Comparison of ENCODE assay signal across 9 mouse cellular contexts in genomic region chr3:135206621-135207020, GRCm38 (mm10). TPM values are rescaled to one million over a fixed set of nuclear protein-coding genes. Genes with fewer than 3 reads are reported as not detected.
DNase-seq lines count a peak whose midpoint lies in the region; ATAC-seq and TF ChIP-seq lines count a peak whose summit lies in the region.
"Had no signal": no experiment of that assay in that cellular context is flagged by ENCODE, and none has a peak within 500 bp of the region (broad histone marks: within the 10 kb centered on the region; RNA-seq: fewer than 3 reads in every experiment).

No protein-coding gene starts in this region.

- CTCF ChIA-PET in Patski (lab: Charles Lee), result no interaction called here

- WGBS in kidney, adult 2 months, result 28% methylated on average over 4 of the region's 4 CpGs
- WGBS in forebrain, embryonic 16.5 days, result 43% methylated on average over 4 of the region's 4 CpGs

- ATAC-seq in Patski, result peak; percentile 58
- peak; percentile 75 for ATAC-seq in forebrain, embryonic 16.5 days
- peak; percentile 94 for ATAC-seq in neutrophil, adult 5-6 weeks (ENCODE audit: extremely low read depth, insufficient number of reproducible peaks, low FRiP score, poor library complexity, severe bottlenecking)

- in situ Hi-C loops in Patski (cut with MboI; ENCODE audit: low pct_unique_long_range_greater_than_20kb), result loop anchor here (5.0 to 10.0 kb wide), 3 partner anchors 492 to 1324 kb away; no protein-coding TSS in a partner anchor

- H3K27ac ChIP-seq in kidney, adult 2 months (ENCODE audit: insufficient read depth, low read depth, low read length), result no peak overlapping the region
- no peak overlapping the region for H3K27ac ChIP-seq in forebrain, embryonic 16.5 days (ENCODE audit: low read length)
- H3K27ac ChIP-seq in left cerebral cortex, adult 2 months, result no peak overlapping the region
- H3K27ac ChIP-seq: limb, embryonic 13.5 days had no signal

- H3K4me1 ChIP-seq in kidney, adult 2 months (ENCODE audit: control insufficient read depth, insufficient read depth, low read length), result no peaks in the 10 kb centered on the region; the same call in 1 of the 2 replicates
- H3K4me1 ChIP-seq in forebrain, embryonic 16.5 days (replicated peaks; ENCODE audit: control insufficient read depth, insufficient read depth, low read length), result 0 out of 2 replicates have a peak, but pooled peaks cover under 1% of the 10 kb centered on the region
- H3K4me1 ChIP-seq: limb, embryonic 13.5 days had no signal

- no peak overlapping the region for H3K4me2 ChIP-seq in forebrain, embryonic 16.5 days (ENCODE audit: low read length)
- H3K4me2 ChIP-seq: limb, embryonic 13.5 days had no signal

- no peaks in the 10 kb centered on the region for H3K27me3 ChIP-seq in kidney, adult 2 months (replicated peaks; ENCODE audit: control insufficient read depth, insufficient read depth, low read length)
- H3K27me3 ChIP-seq in Patski, result no peaks in the 10 kb centered on the region
- H3K27me3 ChIP-seq in forebrain, embryonic 16.5 days (replicated peaks; ENCODE audit: control insufficient read depth, insufficient read depth, low read length), result no peaks in the 10 kb centered on the region
- H3K27me3 ChIP-seq: limb, embryonic 13.5 days had no signal

- intact Hi-C loops in left cerebral cortex, adult 2 months (cut with DNase I), result loop anchor here (1.0 to 5.0 kb wide), 2 partner anchors 552 to 1329 kb away; no protein-coding TSS in a partner anchor

- H3K4me3 ChIP-seq in kidney, adult 2 months (ENCODE audit: insufficient read depth, low read depth, low read length), result no peak overlapping the region
- H3K4me3 ChIP-seq in forebrain, embryonic 16.5 days (replicated peaks; ENCODE audit: low read length), result no peak overlapping the region
- H3K4me3 ChIP-seq in left cerebral cortex, adult 2 months, result no peak overlapping the region
- H3K4me3 ChIP-seq: limb, embryonic 13.5 days had no signal

- TF ChIP-seq POLR2A in kidney, adult 2 months (IDR thresholded peaks at IDR 0.05; ENCODE audit: low read depth, low read length), result no peak

- DNase-seq in kidney, adult 2 months, result peak; percentile 12
- no peak for DNase-seq in kidney, adult 11 months
- peak; percentile 30 for DNase-seq in CD4-positive helper T cell, adult 2 months (ENCODE audit: low read depth, low spot score)
- no peak for DNase-seq in Patski (ENCODE audit: low read depth, low spot score)
- peak in 1 of 2 experiments; percentile 31 for DNase-seq in left cerebral cortex, adult 2 months (ENCODE audit: extremely low spot score in 1 of 2, low spot score in 2 of 2)
- no peak for DNase-seq in urinary bladder, postnatal 4 days (ENCODE audit: low spot score in 2 of 2)

- H3K9me3 ChIP-seq in forebrain, embryonic 16.5 days (ENCODE audit: control insufficient read depth, low read length), result no peaks in the 10 kb centered on the region
- H3K9me3 ChIP-seq: limb, embryonic 13.5 days had no signal

- H3K36me3 ChIP-seq in kidney, adult 2 months (ENCODE audit: control insufficient read depth, insufficient read depth, low read length), result no peaks in the 10 kb centered on the region
- no peaks in the 10 kb centered on the region for H3K36me3 ChIP-seq in forebrain, embryonic 16.5 days (ENCODE audit: control insufficient read depth, insufficient read depth)
- H3K36me3 ChIP-seq: limb, embryonic 13.5 days had no signal

- no peak overlapping the region for H3K9ac ChIP-seq in forebrain, embryonic 16.5 days (replicated peaks; ENCODE audit: low read depth, low read length)
- H3K9ac ChIP-seq: limb, embryonic 13.5 days had no signal

- TF ChIP-seq CTCF in kidney, adult 2 months (conservative IDR thresholded peaks at IDR 0.05; ENCODE audit: insufficient read depth, insufficient read length, low read depth, low read length), result peak; percentile 69
- peak; percentile 91 for TF ChIP-seq CTCF in Patski (IDR thresholded peaks at IDR 0.05)
- TF ChIP-seq CTCF in left cerebral cortex, adult 2 months (IDR thresholded peaks at IDR 0.05), result peak; percentile 71

- POLR2A ChIA-PET in Patski (lab: Charles Lee), result no interaction called here

RNA-seq across cellular contexts. Expression of gene Cenpe, which starts 5.7 kb away (rescaled TPM):
- polyA plus RNA-seq in kidney, adult 2 months (2012; rRNA removed), result 0.15 and 0.48 TPM in 2 replicates
- polyA plus RNA-seq in Patski (2021), result 35.6 TPM
- polyA plus RNA-seq in forebrain, embryonic 16.5 days (2015; fragmentation: Nextera tagmentation; extraction: Ambion mirVana), result 10.5 and 13.5 TPM in 2 replicates
- 1 to 10 TPM in 1 of 2 experiments, under 1 TPM in 1; 0.91 to 1.4 TPM for total RNA-seq in left cerebral cortex, adult 2 months (2021)
- 1.0 and 1.6 TPM in 2 replicates for total RNA-seq in neutrophil, adult 5-6 weeks (2017)

Comparison
In these comparisons a context has a peak if more than half of its experiments do, and no peak if none do; other contexts are left out.
1. DNase-seq: peak in kidney, adult 2 months (single experiment) and CD4-positive helper T cell, adult 2 months (single experiment); none in kidney, adult 11 months (single experiment), Patski (single experiment) and urinary bladder, postnatal 4 days (0 of 2).
2. Peak in every context shown above with its lines, with median percentiles within 50 percentile points of each other: CTCF ChIP-seq and ATAC-seq.